Mouse (Mus musculus) ES-E14 (cell line): ENCODE results near the gene Trmt61a.

Experiments used
- CHD2 ChIP-seq: IDR thresholded peaks from 2 replicates; pipeline ENCODE4 v1.6.1; 2014; ENCODE audit warnings: mild to moderate bottlenecking, low read depth, low read length, inconsistent platforms
- HCFC1 ChIP-seq: IDR thresholded peaks from 2 replicates; pipeline ENCODE4 v1.6.1; 2012; ENCODE audit warnings: low read length, inconsistent platforms, borderline replicate concordance; ENCODE audit not compliant: insufficient read depth
- MAFK ChIP-seq: IDR thresholded peaks from 2 replicates; pipeline ENCODE4 v1.6.1; 2014; ENCODE audit warnings: mild to moderate bottlenecking, low read depth, low read length, inconsistent platforms; ENCODE audit not compliant: insufficient read depth
- ZC3H11A ChIP-seq: IDR thresholded peaks from 2 replicates; pipeline ENCODE4 v1.6.1; 2012; ENCODE audit warnings: low read depth, mild to moderate bottlenecking, inconsistent platforms, low read length, borderline replicate concordance
- ZNF384 ChIP-seq: IDR thresholded peaks from 2 replicates; pipeline ENCODE4 v1.6.1; 2012; ENCODE audit warnings: low read depth, low read length, inconsistent platforms

DNA sequence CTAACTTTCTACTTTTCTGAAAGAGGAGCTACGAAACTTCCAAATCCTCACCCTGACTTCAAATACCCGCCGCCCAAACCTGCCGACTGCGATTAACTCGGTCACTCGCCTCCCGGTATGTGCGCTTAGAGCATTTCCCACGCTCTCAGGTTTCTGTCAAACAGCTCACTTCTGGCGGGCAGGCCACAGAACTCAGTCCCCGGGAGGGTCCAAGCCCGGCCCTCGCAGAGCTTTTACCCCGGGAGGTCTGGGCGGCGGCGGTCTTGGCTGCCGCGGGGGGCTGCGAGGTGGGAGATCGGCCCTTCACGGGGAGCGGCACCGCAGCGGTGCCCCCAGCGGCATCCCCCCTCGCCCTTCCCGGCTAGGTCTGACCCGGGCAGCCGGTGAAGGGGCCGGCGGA, 34.6 kb downstream of the Trmt61a start:
- TF ChIP-seq HCFC1, result no peak
- TF ChIP-seq MAFK, result no peak
- no peak for TF ChIP-seq ZC3H11A
- TF ChIP-seq CHD2, result no peak
- TF ChIP-seq ZNF384, result no peak
